Mouse (Mus musculus): ENCODE data around the gene Slc25a5. TPM values are rescaled to one million over a fixed set of nuclear protein-coding genes. Genes with fewer than 3 reads are reported as not detected.

The Slc25a5 gene
- polyA plus RNA-seq, 2 experiments from 2014 or later, result 1,556 to 1,740 TPM

GRCm38 (mm10) chrX:36841698-36842097 lies 46.2 kb downstream of the Slc25a5 start:
- ATAC-seq, result no peak

- ATAC-seq, result no peak
Measured at GRCm38 (mm10) chrX:36843346-36843990, 48.0 kb downstream of the Slc25a5 start.

GRCm38 (mm10) chrX:36847152-36847551 lies 51.7 kb downstream of the Slc25a5 start:
- ATAC-seq, result no peak

Other genes with a start within 250 kb of the Slc25a5 start
- gene Pgrmc1, start 197.4 kb upstream of the Slc25a5 start, polyA plus RNA-seq (2017; shearing (Covaris generic)), result 10 to 100 TPM; 61.9 to 69.7 TPM
- gene Akap17b, start 150.3 kb upstream of the Slc25a5 start, polyA plus RNA-seq (2017; shearing (Covaris generic)), result 1 to 10 TPM in 1 of 2 experiments, under 1 TPM in 1; 0.98 to 1.3 TPM
- under 1 TPM in 1 of 2 experiments, not detected in 1; 0.75 TPM for gene Slc25a43, start 52.0 kb upstream of the Slc25a5 start, polyA plus RNA-seq (2017; shearing (Covaris generic))
- gene Ube2a, start 78.2 kb downstream of the Slc25a5 start, polyA plus RNA-seq (2017; shearing (Covaris generic)), result 100 to 1,000 TPM; 134 to 158 TPM
- gene C330007P06Rik, start 78.5 kb downstream of the Slc25a5 start, polyA plus RNA-seq (2017; shearing (Covaris generic)), result 10 to 100 TPM; 27.3 to 30.0 TPM
- 1 to 10 TPM; 2.5 to 2.6 TPM for gene Nkrf, start 107.2 kb downstream of the Slc25a5 start, polyA plus RNA-seq (2017; shearing (Covaris generic))
- 100 to 1,000 TPM; 146 to 160 TPM for gene Sept6, start 196.1 kb downstream of the Slc25a5 start, polyA plus RNA-seq (2017; shearing (Covaris generic))